Mouse (Mus musculus) embryonic facial prominence, embryonic 11.5 days (tissue): ENCODE measurements at regions not wholly inside any gene's neighbourhood (a gene's known extent, or its start where the extent isn't known, plus 50 kb on each side); places are given as distances from the start of the nearest gene placed in this dataset.
A peak's percentile ranks its signal among the peaks of the same experiment; 100 is the strongest.

ENCODE experiments used
- ATAC-seq: fragments of 200-750 bp; cut with Nextera tagmentation; replicated peaks from 2 replicates; pipeline ENCODE4 v1.8.0; 2017; ENCODE audit warnings: low read depth; ENCODE audit not compliant: insufficient number of reproducible peaks, low FRiP score, low TSS enrichment
- DNase-seq: peaks from one replicate; pipeline ENCODE4 v3.0.0-alpha.2; 2015; ENCODE audit warnings: low spot score
- H3K27ac ChIP-seq: fragments of 300-500 bp; sonication (generic); replicated peaks from 2 replicates; pipeline ENCODE4 v1.5.1; 2014; ENCODE audit warnings: mild to moderate bottlenecking, low read depth, low read length, control low read depth
- H3K27me3 ChIP-seq: fragments of 300-500 bp; sonication (generic); 2 replicates; pipeline ENCODE4 v1.6.1; 2014; ENCODE audit warnings: mild to moderate bottlenecking, low read length, moderate library complexity, mixed read lengths; ENCODE audit not compliant: control insufficient read depth, insufficient read depth
- H3K36me3 ChIP-seq: fragments of 300-500 bp; sonication (generic); replicated peaks from 2 replicates; pipeline ENCODE4 v1.6.1; 2014; ENCODE audit warnings: low read depth, mild to moderate bottlenecking, low read length, moderate library complexity, mixed read lengths; ENCODE audit not compliant: control insufficient read depth, insufficient read depth
- H3K4me1 ChIP-seq: fragments of 300-500 bp; sonication (generic); 2 replicates; pipeline ENCODE4 v1.6.1; 2014; ENCODE audit warnings: low read length, mixed read lengths; ENCODE audit not compliant: control insufficient read depth, insufficient read depth
- H3K4me2 ChIP-seq: fragments of 300-500 bp; sonication (generic); 2 replicates; pipeline ENCODE4 v1.6.1; 2014; ENCODE audit warnings: low read depth, mild to moderate bottlenecking, control low read depth, low read length, moderate library complexity
- H3K4me3 ChIP-seq: fragments of 300-500 bp; sonication (generic); 2 replicates; pipeline ENCODE4 v1.5.1; 2014; ENCODE audit warnings: low read depth, low read length, control low read depth
- H3K9ac ChIP-seq: fragments of 300-500 bp; sonication (generic); replicated peaks from 2 replicates; pipeline ENCODE4 v1.6.1; 2014; ENCODE audit warnings: mild to moderate bottlenecking, control low read depth, low read length
- H3K9me3 ChIP-seq: fragments of 300-500 bp; sonication (generic); replicated peaks from 2 replicates; pipeline ENCODE4 v1.6.1; 2016; ENCODE audit warnings: mild to moderate bottlenecking, low read length, inconsistent platforms, mixed read lengths; ENCODE audit not compliant: control insufficient read depth
- WGBS: fragments of 180-500 bp; shearing (Covaris S2); extraction: QIAGEN DNeasy Blood & Tissue Kit; methylation state at CpG from one replicate; pipeline ENCODE4 v1.1.7; 2014; 5-methylcytosine and 5-hydroxymethylcytosine counted together

GRCm38 (mm10) chr13:110484358-110484940, 89.6 kb downstream of the Plk2 start:
- Histone ChIP-seq H3K4me1 (no peaks in the 10 kb centered on the region), H3K9ac (no peak overlapping the region), H3K4me2 (no peak overlapping the region), H3K36me3 (no peaks in the 10 kb centered on the region), H3K9me3 (no peaks in the 10 kb centered on the region), H3K4me3 (no peak overlapping the region), H3K27me3 (no peaks in the 10 kb centered on the region), H3K27ac (no peak overlapping the region)
- 85% methylated on average over 5 of the region's 6 CpGs for WGBS
- DNase-seq (peak; percentile 16), ATAC-seq (no peak)

DNA sequence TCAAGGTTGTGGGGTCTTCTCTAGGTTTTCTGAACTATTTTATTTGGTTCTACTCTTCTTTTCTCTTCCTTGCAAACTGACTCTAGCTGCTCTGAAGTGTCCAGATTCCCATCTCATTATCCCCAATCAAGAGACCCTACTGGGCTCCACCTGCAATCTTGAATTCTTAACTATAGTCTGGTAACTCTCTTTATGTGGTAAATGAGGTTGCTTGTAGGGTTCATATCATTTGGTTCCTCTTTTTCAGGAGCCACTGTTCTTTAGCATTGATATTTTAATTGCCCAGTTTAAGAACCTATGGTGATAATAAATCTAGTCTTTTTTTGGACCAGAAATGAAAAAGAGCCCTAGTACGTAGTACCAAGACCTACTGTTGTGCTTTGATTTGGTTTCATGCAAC, 90.7 kb downstream of the Plk2 start:
- Histone ChIP-seq H3K4me2 (no peak overlapping the region), H3K9ac (no peak overlapping the region), H3K27ac (no peak overlapping the region), H3K27me3 (no peaks in the 10 kb centered on the region), H3K4me3 (no peak overlapping the region), H3K4me1 (no peaks in the 10 kb centered on the region), H3K9me3 (no peaks in the 10 kb centered on the region), H3K36me3 (no peaks in the 10 kb centered on the region)
- 84% methylated on average over 1 of the region's 1 CpGs for WGBS
- no peak for DNase-seq
- ATAC-seq, result no peak

GRCm38 (mm10) chr13:110490166-110490565, 95.3 kb downstream of the Plk2 start:
- DNase-seq, result no peak
- Histone ChIP-seq H3K4me3 (no peak overlapping the region), H3K36me3 (no peaks in the 10 kb centered on the region), H3K27ac (no peak overlapping the region), H3K27me3 (no peaks in the 10 kb centered on the region), H3K9ac (no peak overlapping the region), H3K4me1 (no peaks in the 10 kb centered on the region; the same call in 1 of the 2 replicates), H3K4me2 (no peak overlapping the region), H3K9me3 (no peaks in the 10 kb centered on the region)
- no peak for ATAC-seq
- 76% methylated on average over 2 of the region's 2 CpGs for WGBS

GRCm38 (mm10) chr13:110492296-110493001, 97.6 kb downstream of the Plk2 start:
- no peaks in the 10 kb centered on the region; the same call in 1 of the 2 replicates for H3K4me1 ChIP-seq
- no peak overlapping the region for H3K4me2 ChIP-seq
- H3K27ac ChIP-seq, result no peak overlapping the region
- ATAC-seq (peak; percentile 86), DNase-seq (peak; percentile 72)
- H3K4me3 ChIP-seq, result no peak overlapping the region
- no peaks in the 10 kb centered on the region for H3K9me3 ChIP-seq
- H3K9ac ChIP-seq, result no peak overlapping the region
- no peaks in the 10 kb centered on the region for H3K27me3 ChIP-seq
- H3K36me3 ChIP-seq, result no peaks in the 10 kb centered on the region
- 52% methylated on average over 9 of the region's 9 CpGs for WGBS

GRCm38 (mm10) chr13:110493002-110493552, 98.2 kb downstream of the Plk2 start:
- Histone ChIP-seq H3K36me3 (no peaks in the 10 kb centered on the region), H3K27me3 (no peaks in the 10 kb centered on the region), H3K27ac (no peak overlapping the region), H3K4me1 (no peaks in the 10 kb centered on the region; the same call in 1 of the 2 replicates), H3K4me3 (no peak overlapping the region), H3K4me2 (no peak overlapping the region), H3K9me3 (no peaks in the 10 kb centered on the region), H3K9ac (no peak overlapping the region)
- 56% methylated on average over 7 of the region's 7 CpGs for WGBS
- DNase-seq, result no peak
- no peak for ATAC-seq

GRCm38 (mm10) chr13:110497461-110497860, 102.6 kb downstream of the Plk2 start:
- H3K36me3 ChIP-seq, result no peaks in the 10 kb centered on the region
- no peak for ATAC-seq
- WGBS, result 90% methylated on average over 3 of the region's 3 CpGs
- no peak overlapping the region for H3K9ac ChIP-seq
- no peaks in the 10 kb centered on the region; the same call in 1 of the 2 replicates for H3K4me1 ChIP-seq
- no peaks in the 10 kb centered on the region for H3K27me3 ChIP-seq
- H3K4me3 ChIP-seq, result no peak overlapping the region
- no peak overlapping the region for H3K4me2 ChIP-seq
- no peak overlapping the region for H3K27ac ChIP-seq
- no peaks in the 10 kb centered on the region for H3K9me3 ChIP-seq
- DNase-seq, result no peak

DNA sequence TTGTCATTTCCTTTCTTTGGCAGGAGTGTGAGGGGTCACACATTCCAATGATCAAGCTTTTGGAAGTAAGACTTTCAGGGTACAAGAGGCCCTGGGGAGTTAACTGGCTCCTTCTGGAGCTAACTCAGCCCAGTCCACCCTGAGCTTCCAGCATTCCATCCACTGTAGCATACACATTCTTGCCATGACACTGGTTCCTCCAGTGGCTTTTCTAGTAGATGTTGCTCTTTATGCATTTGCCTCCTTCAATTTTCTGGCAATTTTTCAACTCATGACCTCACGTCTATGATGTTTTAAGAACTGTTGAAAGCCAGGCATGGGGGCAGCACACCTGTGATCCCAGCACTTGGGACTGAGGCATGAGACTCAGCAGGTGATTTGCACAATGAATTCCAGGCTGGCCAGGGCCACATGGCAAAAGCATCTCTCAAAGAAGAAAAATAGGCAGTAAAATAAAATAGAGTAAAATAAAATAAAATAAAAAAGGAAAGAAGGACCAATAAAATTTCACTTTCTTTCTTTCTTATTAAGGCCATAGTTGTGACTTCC, 113.0 kb downstream of the Plk2 start:
- Histone ChIP-seq H3K36me3 (no peaks in the 10 kb centered on the region), H3K9me3 (no peaks in the 10 kb centered on the region; the same call in 1 of the 2 replicates), H3K4me3 (no peak overlapping the region), H3K4me1 (no peaks in the 10 kb centered on the region), H3K27ac (no peak overlapping the region), H3K4me2 (no peak overlapping the region), H3K27me3 (no peaks in the 10 kb centered on the region), H3K9ac (no peak overlapping the region)
- WGBS, result 71% methylated on average over 1 of the region's 1 CpGs
- no peak for DNase-seq
- ATAC-seq, result no peak

GRCm38 (mm10) chr13:110517986-110518385, 123.1 kb downstream of the Plk2 start:
- H3K9ac ChIP-seq, result no peak overlapping the region
- H3K4me3 ChIP-seq, result no peak overlapping the region
- H3K4me1 ChIP-seq, result no peaks in the 10 kb centered on the region
- 92% methylated on average over 8 of the region's 8 CpGs for WGBS
- no peak overlapping the region for H3K4me2 ChIP-seq
- no peaks in the 10 kb centered on the region for H3K27me3 ChIP-seq
- no peak overlapping the region for H3K27ac ChIP-seq
- no peak for ATAC-seq
- H3K9me3 ChIP-seq, result no peaks in the 10 kb centered on the region
- no peak for DNase-seq
- no peaks in the 10 kb centered on the region for H3K36me3 ChIP-seq
